Mouse (Mus musculus) midbrain, embryonic 16.5 days (tissue): ENCODE measurements around the gene Pgc. TPM values are rescaled to one million over a fixed set of nuclear protein-coding genes. Genes with fewer than 3 reads are reported as not detected.

Source experiments
- ATAC-seq: fragments of 200-750 bp; cut with Nextera tagmentation; 2 replicates; pipeline ENCODE4 v1.8.0; 2017; ENCODE audit warnings: moderate TSS enrichment
- H3K27ac ChIP-seq: fragments of 300-500 bp; sonication (generic); 2 replicates; pipeline ENCODE4 v1.5.1; 2014; ENCODE audit warnings: mild to moderate bottlenecking, low read length, mixed read lengths
- H3K27me3 ChIP-seq: fragments of 300-500 bp; sonication (generic); 2 replicates; pipeline ENCODE4 v1.6.1; 2014; ENCODE audit warnings: low read depth, low read length, mixed read lengths; ENCODE audit not compliant: control insufficient read depth, insufficient read depth
- H3K36me3 ChIP-seq: fragments of 300-500 bp; sonication (generic); 2 replicates; pipeline ENCODE4 v1.6.1; 2014; ENCODE audit warnings: mild to moderate bottlenecking, low read length, moderate library complexity, mixed read lengths; ENCODE audit not compliant: control insufficient read depth, insufficient read depth
- H3K4me1 ChIP-seq: fragments of 300-500 bp; sonication (generic); 2 replicates; pipeline ENCODE4 v1.6.1; 2014; ENCODE audit warnings: mild to moderate bottlenecking, low read length, mixed read lengths; ENCODE audit not compliant: control insufficient read depth, insufficient read depth
- H3K4me2 ChIP-seq: fragments of 300-500 bp; sonication (generic); 2 replicates; pipeline ENCODE4 v1.6.1; 2014; ENCODE audit warnings: mild to moderate bottlenecking, low read length, mixed read lengths
- H3K4me3 ChIP-seq: fragments of 300-500 bp; sonication (generic); 2 replicates; pipeline ENCODE4 v1.5.1; 2014; ENCODE audit warnings: low read depth, mild to moderate bottlenecking, low read length, moderate library complexity, mixed read lengths
- H3K9ac ChIP-seq: fragments of 300-500 bp; sonication (generic); 2 replicates; pipeline ENCODE4 v1.6.1; 2014; ENCODE audit warnings: low read depth, low read length, mixed read lengths
- H3K9me3 ChIP-seq: fragments of 300-500 bp; sonication (generic); replicated peaks from 2 replicates; pipeline ENCODE4 v1.6.1; 2014; ENCODE audit warnings: mild to moderate bottlenecking, low read length, mixed read lengths; ENCODE audit not compliant: control insufficient read depth, poor library complexity, severe bottlenecking
- WGBS: fragments of 180-500 bp; shearing (Covaris S2); extraction: QIAGEN DNeasy Blood & Tissue Kit; methylation state at CpG from one replicate; pipeline ENCODE4 v1.1.7; 2014; 5-methylcytosine and 5-hydroxymethylcytosine counted together
- polyA plus RNA-seq: library from polyadenylated mRNA; unstranded; fragments of >200 nt; fragmentation: Nextera tagmentation; extraction: Ambion mirVana; gene quantifications from 2 replicates; pipeline ENCODE4 v1.2.1, GENCODE M21; 2015

Gene Pgc
- polyA plus RNA-seq, 1 experiment from 2014 or later: 0.13 TPM

- no peaks in the 10 kb centered on the region for H3K27me3 ChIP-seq
- no peak overlapping the region for H3K9ac ChIP-seq
- H3K4me2 ChIP-seq: no peak overlapping the region
- WGBS: 81% methylated on average over 10 of the region's 10 CpGs
- H3K36me3 ChIP-seq: no peaks in the 10 kb centered on the region
- H3K9me3 ChIP-seq: no peaks in the 10 kb centered on the region
- H3K4me1 ChIP-seq: no peaks in the 10 kb centered on the region
- ATAC-seq: no peak
- H3K27ac ChIP-seq: no peak overlapping the region
- no peak overlapping the region for H3K4me3 ChIP-seq
Measured at GRCm38 (mm10) chr17:47780470-47780869, 53.8 kb downstream of the Pgc start.

- ATAC-seq: no peak
- no peaks in the 10 kb centered on the region for H3K9me3 ChIP-seq
- no peaks in the 10 kb centered on the region for H3K36me3 ChIP-seq
- H3K4me1 ChIP-seq: no peaks in the 10 kb centered on the region
- H3K4me2 ChIP-seq: no peak overlapping the region
- WGBS: 75% methylated on average over 3 of the region's 3 CpGs
- no peaks in the 10 kb centered on the region for H3K27me3 ChIP-seq
- no peak overlapping the region for H3K27ac ChIP-seq
- H3K4me3 ChIP-seq: no peak overlapping the region
- H3K9ac ChIP-seq: no peak overlapping the region
Measured at GRCm38 (mm10) chr17:47782486-47782885, 55.8 kb downstream of the Pgc start.

- Histone ChIP-seq H3K4me3 (no peak overlapping the region), H3K27me3 (no peaks in the 10 kb centered on the region), H3K9ac (no peak overlapping the region), H3K4me1 (no peaks in the 10 kb centered on the region), H3K27ac (no peak overlapping the region), H3K4me2 (no peak overlapping the region), H3K36me3 (no peaks in the 10 kb centered on the region), H3K9me3 (no peaks in the 10 kb centered on the region)
- ATAC-seq: 0 out of 2 replicates have a peak, but pooled peaks have one; percentile 36
- 80% methylated on average over 8 of the region's 8 CpGs for WGBS
Measured at GRCm38 (mm10) chr17:47783445-47784223, 57.0 kb downstream of the Pgc start.

Other genes starting within 250 kb of the Pgc start
- 19.8 and 20.8 TPM in 2 replicates for gene Taf8, start 224.6 kb upstream of the Pgc start, polyA plus RNA-seq
- 58.4 and 61.4 TPM in 2 replicates for gene Ccnd3, start 221.8 kb upstream of the Pgc start, polyA plus RNA-seq
- gene Bysl, start 115.3 kb upstream of the Pgc start, polyA plus RNA-seq: 38.6 and 40.7 TPM in 2 replicates
- 47.0 and 47.7 TPM in 2 replicates for gene Med20, start 115.3 kb upstream of the Pgc start, polyA plus RNA-seq
- 1.3 and 2.0 TPM in 2 replicates for gene Gm20517, start 115.3 kb upstream of the Pgc start, polyA plus RNA-seq
- gene Usp49, start 96.2 kb upstream of the Pgc start, polyA plus RNA-seq: 5.3 and 7.3 TPM in 2 replicates
- 252 and 268 TPM in 2 replicates for gene Tomm6, start 38.5 kb upstream of the Pgc start, polyA plus RNA-seq
- gene Frs3, start 37.8 kb upstream of the Pgc start, polyA plus RNA-seq: 46.0 and 54.1 TPM in 2 replicates
- 0.88 and 0.92 TPM in 2 replicates for gene Gm21981, start 32.4 kb upstream of the Pgc start, polyA plus RNA-seq
- gene Prickle4, start 32.1 kb upstream of the Pgc start, polyA plus RNA-seq: 0.77 and 2.4 TPM in 2 replicates
- gene Tfeb, start 10.2 kb downstream of the Pgc start, polyA plus RNA-seq: 2.9 and 3.0 TPM in 2 replicates
- 2.4 and 2.9 TPM in 2 replicates for gene Mdfi, start 107.8 kb downstream of the Pgc start, polyA plus RNA-seq
- 35.8 and 38.8 TPM in 2 replicates for gene Foxp4, start 197.8 kb downstream of the Pgc start, polyA plus RNA-seq